Mouse (Mus musculus) lung, postnatal 0 days (tissue): Measurements from ENCODE around the gene Kcnk6. TPM values are rescaled to one million over a fixed set of nuclear protein-coding genes. Genes with fewer than 3 reads are reported as not detected.
"Not testable (repeated sequence)": the region's sequence is repeated elsewhere in the genome, so short reads cannot be mapped to it uniquely, and the experiment has no call there.

Source experiments
- ATAC-seq: fragments of 200-750 bp; cut with Nextera tagmentation; 2 replicates; pipeline ENCODE4 v1.8.0; 2017; ENCODE audit warnings: moderate library complexity
- DNase-seq: peaks from one replicate; pipeline ENCODE4 v3.0.0-alpha.2; 2016; ENCODE audit warnings: low spot score
- H3K27ac ChIP-seq: fragments of 300-500 bp; sonication (generic); 2 replicates; pipeline ENCODE4 v1.5.1; 2014; ENCODE audit warnings: antibody characterized with exemption, mild to moderate bottlenecking, low read length, mixed read lengths
- H3K27me3 ChIP-seq: fragments of 300-500 bp; sonication (generic); replicated peaks from 2 replicates; pipeline ENCODE4 v1.6.1; 2014; ENCODE audit warnings: low read length, mixed read lengths; ENCODE audit not compliant: insufficient read depth
- H3K36me3 ChIP-seq: fragments of 300-500 bp; sonication (generic); 2 replicates; pipeline ENCODE4 v1.6.1; 2014; ENCODE audit warnings: low read length, mixed read lengths; ENCODE audit not compliant: insufficient read depth
- H3K4me1 ChIP-seq: fragments of 300-500 bp; sonication (generic); 2 replicates; pipeline ENCODE4 v1.6.1; 2014; ENCODE audit warnings: antibody characterized with exemption, low read depth, low read length, mixed read lengths; ENCODE audit not compliant: insufficient read depth
- H3K4me2 ChIP-seq: fragments of 300-500 bp; sonication (generic); replicated peaks from 2 replicates; pipeline ENCODE4 v1.6.1; 2014; ENCODE audit warnings: low read depth, mild to moderate bottlenecking, low read length, moderate library complexity, mixed read lengths
- H3K4me3 ChIP-seq: fragments of 300-500 bp; sonication (generic); 2 replicates; pipeline ENCODE4 v1.5.1; 2014; ENCODE audit warnings: low read depth, low read length
- H3K9ac ChIP-seq: fragments of 300-500 bp; sonication (generic); replicated peaks from 2 replicates; pipeline ENCODE4 v1.6.1; 2014; ENCODE audit warnings: low read depth, mild to moderate bottlenecking
- H3K9me3 ChIP-seq: fragments of 300-500 bp; sonication (generic); 2 replicates; pipeline ENCODE4 v1.6.1; 2016; ENCODE audit warnings: low read length, mixed read lengths
- CTCF ChIP-seq: IDR thresholded peaks from 2 replicates; pipeline ENCODE4 v1.5.1; 2016; ENCODE audit warnings: antibody characterized with exemption, mild to moderate bottlenecking
- EP300 ChIP-seq: IDR thresholded peaks from 2 replicates; pipeline ENCODE4 v1.6.1; 2016; ENCODE audit warnings: antibody characterized with exemption, mild to moderate bottlenecking, control low read depth
- WGBS: fragments of 180-500 bp; shearing (Covaris S2); extraction: QIAGEN DNeasy Blood & Tissue Kit; methylation state at CpG from one replicate; pipeline ENCODE4 v1.1.7; 2014; 5-methylcytosine and 5-hydroxymethylcytosine counted together
- polyA plus RNA-seq: library from polyadenylated mRNA; unstranded; fragments of >200 nt; fragmentation: Nextera tagmentation; extraction: Ambion mirVana; gene quantifications from 2 replicates; pipeline ENCODE4 v1.2.1, GENCODE M21; 2015

The Kcnk6 gene
- polyA plus RNA-seq, 1 experiment from 2014 or later: 2.4 TPM

GRCm38 (mm10) chr7:29238019-29238967 lies 6.0 kb upstream of the Kcnk6 start, which contains the start of gene Yif1b:
Gene Yif1b (plus strand): TSS chr7:29238329.
- ATAC-seq (peak; percentile 95), DNase-seq (peak; percentile 100)
- H3K4me2 ChIP-seq: peak within 1 kb of the TSS; percentile 73
- H3K4me3 ChIP-seq: peak within 1 kb of the TSS; percentile 66
- WGBS: under 1% methylated on average over 57 of the region's 60 CpGs
- peak; percentile 16; the same call in 1 of the 2 replicates for TF ChIP-seq CTCF
- TF ChIP-seq EP300: peak; percentile 94
- H3K9ac ChIP-seq: peak within 1 kb of the TSS; percentile 51
- no peaks in the 10 kb centered on the region for H3K9me3 ChIP-seq
- H3K27me3 ChIP-seq: no peaks in the 10 kb centered on the region
- H3K27ac ChIP-seq: peak within 1 kb of the TSS; percentile 85
- peaks cover 8% of the 10 kb centered on the region; the same call in 1 of the 2 replicates for H3K4me1 ChIP-seq
- H3K36me3 ChIP-seq: no peaks in the 10 kb centered on the region

- not testable (repeated sequence) for H3K9me3 ChIP-seq, H3K4me1 ChIP-seq, DNase-seq, H3K36me3 ChIP-seq, H3K27me3 ChIP-seq
- peak overlapping the region; percentile 15; the same call in 1 of the 2 replicates for H3K4me3 ChIP-seq
- 23% methylated on average over 6 of the region's 6 CpGs for WGBS
- H3K4me2 ChIP-seq: peak overlapping the region; percentile 73
- 0 out of 2 replicates have a peak overlapping the region, but pooled peaks have one; percentile 23 for H3K9ac ChIP-seq
- ATAC-seq: peak; percentile 0; the same call in 1 of the 2 replicates
- peak overlapping the region; percentile 85 for H3K27ac ChIP-seq
These were observed 5.3 kb upstream of the Kcnk6 start for GRCm38 (mm10) chr7:29237596-29237995.

GRCm38 (mm10) chr7:29236593-29236992 lies 4.3 kb upstream of the Kcnk6 start:
- 74% methylated on average over 4 of the region's 4 CpGs for WGBS
- ATAC-seq (no peak), DNase-seq (no peak)
- Histone ChIP-seq H3K4me2 (no peak overlapping the region), H3K4me3 (no peak overlapping the region), H3K4me1 (peaks cover 8% of the 10 kb centered on the region; the same call in 1 of the 2 replicates), H3K36me3 (no peaks in the 10 kb centered on the region), H3K9me3 (no peaks in the 10 kb centered on the region), H3K27me3 (no peaks in the 10 kb centered on the region), H3K9ac (no peak overlapping the region), H3K27ac (no peak overlapping the region)
- TF ChIP-seq CTCF (no peak), EP300 (no peak)

GRCm38 (mm10) chr7:29234661-29235060 lies 2.3 kb upstream of the Kcnk6 start:
- no peak overlapping the region for H3K9ac ChIP-seq
- H3K36me3 ChIP-seq: no peaks in the 10 kb centered on the region
- H3K27ac ChIP-seq: peak overlapping the region; percentile 60; the same call in 1 of the 2 replicates
- 79% methylated on average over 5 of the region's 5 CpGs for WGBS
- DNase-seq (no peak), ATAC-seq (no peak)
- no peaks in the 10 kb centered on the region for H3K9me3 ChIP-seq
- H3K4me2 ChIP-seq: no peak overlapping the region
- peaks cover 8% of the 10 kb centered on the region; the same call in 1 of the 2 replicates for H3K4me1 ChIP-seq
- no peaks in the 10 kb centered on the region for H3K27me3 ChIP-seq
- no peak overlapping the region for H3K4me3 ChIP-seq
- TF ChIP-seq EP300 (no peak), CTCF (peak; percentile 49)

GRCm38 (mm10) chr7:29233745-29234144 lies 1.4 kb upstream of the Kcnk6 start:
- H3K4me3 ChIP-seq: no peak overlapping the region
- H3K27ac ChIP-seq: peak overlapping the region; percentile 64
- H3K36me3 ChIP-seq: no peaks in the 10 kb centered on the region
- H3K9me3 ChIP-seq: no peaks in the 10 kb centered on the region
- H3K4me2 ChIP-seq: no peak overlapping the region
- peak; percentile 80 for DNase-seq
- ATAC-seq: peak; percentile 22
- peaks cover 3% of the 10 kb centered on the region; the same call in 1 of the 2 replicates for H3K4me1 ChIP-seq
- 37% methylated on average over 6 of the region's 6 CpGs for WGBS
- no peak overlapping the region for H3K9ac ChIP-seq
- no peaks in the 10 kb centered on the region for H3K27me3 ChIP-seq
- TF ChIP-seq CTCF: no peak
- TF ChIP-seq EP300: peak; percentile 85

- TF ChIP-seq CTCF (no peak), EP300 (no peak)
- no peaks in the 10 kb centered on the region for H3K9me3 ChIP-seq
- H3K27ac ChIP-seq: peak overlapping the region; percentile 79; the same call in 1 of the 2 replicates
- no peak overlapping the region; the same call in 1 of the 2 replicates for H3K9ac ChIP-seq
- H3K4me1 ChIP-seq: no peaks in the 10 kb centered on the region
- peak overlapping the region; percentile 61 for H3K4me3 ChIP-seq
- WGBS: 56% methylated on average over 3 of the region's 3 CpGs
- no peaks in the 10 kb centered on the region for H3K27me3 ChIP-seq
- no peak for ATAC-seq
- H3K36me3 ChIP-seq: no peaks in the 10 kb centered on the region
- H3K4me2 ChIP-seq: peak overlapping the region; percentile 95
- DNase-seq: no peak
These were observed 798 bp downstream of the Kcnk6 start for GRCm38 (mm10) chr7:29231517-29231916.
